Mouse (Mus musculus) limb, embryonic 11.5 days (tissue): ENCODE measurements around the gene Kif19a. TPM values are rescaled to one million over a fixed set of nuclear protein-coding genes. Genes with fewer than 3 reads are reported as not detected.

Experiments used
- ATAC-seq: fragments of 200-750 bp; cut with Nextera tagmentation; 2 replicates; pipeline ENCODE4 v1.8.0; 2017; ENCODE audit warnings: low read depth; ENCODE audit not compliant: insufficient number of reproducible peaks, low FRiP score, low TSS enrichment
- DNase-seq: peaks from one replicate; pipeline ENCODE4 v3.0.0-alpha.2; 2015; ENCODE audit warnings: low spot score
- H3K27ac ChIP-seq: fragments of 300-500 bp; sonication (generic); replicated peaks from 2 replicates; pipeline ENCODE4 v1.5.1; 2014; ENCODE audit warnings: low read depth, mild to moderate bottlenecking, low read length
- H3K27me3 ChIP-seq: fragments of 300-500 bp; sonication (generic); 2 replicates; pipeline ENCODE4 v1.6.1; 2014; ENCODE audit warnings: mild to moderate bottlenecking, low read length, mixed read lengths; ENCODE audit not compliant: control insufficient read depth, insufficient read depth
- H3K36me3 ChIP-seq: fragments of 300-500 bp; sonication (generic); 2 replicates; pipeline ENCODE4 v1.6.1; 2014; ENCODE audit warnings: mild to moderate bottlenecking, low read length, moderate library complexity, mixed read lengths; ENCODE audit not compliant: control insufficient read depth, insufficient read depth
- H3K4me1 ChIP-seq: fragments of 300-500 bp; sonication (generic); 2 replicates; pipeline ENCODE4 v1.6.1; 2014; ENCODE audit warnings: low read length, mixed read lengths; ENCODE audit not compliant: control insufficient read depth, insufficient read depth
- H3K4me2 ChIP-seq: fragments of 300-500 bp; sonication (generic); 2 replicates; pipeline ENCODE4 v1.6.1; 2014; ENCODE audit warnings: low read depth, mild to moderate bottlenecking, moderate library complexity; ENCODE audit not compliant: severe bottlenecking
- H3K4me3 ChIP-seq: fragments of 300-500 bp; sonication (generic); 2 replicates; pipeline ENCODE4 v1.5.1; 2014; ENCODE audit warnings: low read depth, low read length
- H3K9ac ChIP-seq: fragments of 300-500 bp; sonication (generic); 2 replicates; pipeline ENCODE4 v1.6.1; 2014; ENCODE audit warnings: mild to moderate bottlenecking, low read length
- H3K9me3 ChIP-seq: fragments of 300-500 bp; sonication (generic); 2 replicates; pipeline ENCODE4 v1.6.1; 2016; ENCODE audit warnings: low read length; ENCODE audit not compliant: control insufficient read depth
- WGBS: fragments of 180-500 bp; shearing (Covaris S2); extraction: QIAGEN DNeasy Blood & Tissue Kit; methylation state at CpG from one replicate; pipeline ENCODE4 v1.1.7; 2014; 5-methylcytosine and 5-hydroxymethylcytosine counted together
- polyA plus RNA-seq: library from polyadenylated mRNA; unstranded; fragments of >200 nt; fragmentation: Nextera tagmentation; extraction: Ambion mirVana; gene quantifications from 2 replicates; pipeline ENCODE4 v1.2.1, GENCODE M21; 2014

Kif19a gene
- polyA plus RNA-seq, 1 experiment from 2014 or later: 0.15 TPM

- peak; percentile 97 for ATAC-seq
- Histone ChIP-seq H3K36me3 (no peaks in the 10 kb centered on the region), H3K4me1 (peaks cover 15% of the 10 kb centered on the region), H3K9me3 (no peaks in the 10 kb centered on the region), H3K27ac (peak overlapping the region; percentile 96), H3K4me2 (peak overlapping the region; percentile 72), H3K4me3 (peak overlapping the region; percentile 27), H3K27me3 (no peaks in the 10 kb centered on the region), H3K9ac (peak overlapping the region; percentile 62)
- peak; percentile 92 for DNase-seq
- WGBS: 4% methylated on average over 24 of the region's 24 CpGs
Observed at GRCm38 (mm10) chr11:114829499-114830432, 64.6 kb downstream of the Kif19a start.

DNA sequence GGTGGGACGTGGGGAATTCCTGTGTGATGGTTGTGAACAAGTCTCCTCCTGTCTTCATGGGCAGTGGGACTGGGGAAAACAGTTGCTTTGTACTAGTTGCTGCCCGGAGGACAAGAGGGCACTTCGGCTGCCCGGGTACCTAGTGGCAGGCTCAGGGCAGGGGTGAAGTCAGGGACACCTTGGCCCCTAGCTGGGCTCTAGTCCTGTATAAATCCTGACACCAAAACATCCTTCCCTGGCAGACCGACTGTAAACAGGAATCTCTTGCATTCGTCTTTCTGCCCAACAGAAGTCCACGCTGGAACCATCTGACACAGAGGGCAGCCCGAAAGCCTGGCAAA lies 65.2 kb downstream of the Kif19a start:
- WGBS: 6% methylated on average over 8 of the region's 8 CpGs
- Histone ChIP-seq H3K4me1 (peaks cover 15% of the 10 kb centered on the region), H3K27ac (peak overlapping the region; percentile 96), H3K9me3 (no peaks in the 10 kb centered on the region), H3K4me2 (peak overlapping the region; percentile 72), H3K36me3 (no peaks in the 10 kb centered on the region), H3K9ac (peak overlapping the region; percentile 50), H3K27me3 (no peaks in the 10 kb centered on the region), H3K4me3 (peak overlapping the region; percentile 16; the same call in 1 of the 2 replicates)
- ATAC-seq: peak; percentile 58
- no peak for DNase-seq

DNA sequence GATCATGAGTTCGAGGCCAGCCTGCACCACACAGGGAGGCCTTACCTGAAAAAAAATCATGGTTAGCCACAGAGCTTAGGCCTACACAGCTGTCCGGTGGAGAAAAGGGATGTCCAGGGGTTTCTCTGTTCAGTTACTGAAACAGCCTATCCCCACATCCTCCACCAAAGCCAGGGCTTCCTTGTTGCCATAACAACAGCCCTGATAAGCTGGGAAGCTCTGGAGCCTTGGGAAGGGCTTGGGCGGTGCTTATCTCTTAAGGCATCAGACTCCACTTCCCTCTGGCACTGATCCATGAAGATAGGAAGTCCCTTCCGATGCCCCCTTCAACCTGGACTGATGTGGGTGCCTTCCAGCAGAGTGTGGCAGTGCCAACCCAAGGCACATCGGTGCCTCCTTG lies 68.0 kb downstream of the Kif19a start:
- Histone ChIP-seq H3K9me3 (no peaks in the 10 kb centered on the region; the same call in 1 of the 2 replicates), H3K27ac (no peak overlapping the region), H3K4me2 (no peak overlapping the region), H3K4me3 (no peak overlapping the region), H3K4me1 (peaks cover 15% of the 10 kb centered on the region), H3K36me3 (no peaks in the 10 kb centered on the region), H3K27me3 (no peaks in the 10 kb centered on the region), H3K9ac (no peak overlapping the region)
- WGBS: 51% methylated on average over 5 of the region's 5 CpGs
- DNase-seq (no peak), ATAC-seq (no peak)

Other genes with a start within 250 kb of the Kif19a start
- gene Rpl38, start 96.9 kb upstream of the Kif19a start, polyA plus RNA-seq: 1,033 and 1,082 TPM in 2 replicates
- gene Ttyh2, start 90.0 kb upstream of the Kif19a start, polyA plus RNA-seq: 9.5 and 10.0 TPM in 2 replicates
- gene Dnaic2, start 38.0 kb upstream of the Kif19a start, polyA plus RNA-seq: 0.20 TPM in 1 of 2 replicates, not detected in the other
- 0.09 and 0.65 TPM in 2 replicates for gene Btbd17, start 30.6 kb downstream of the Kif19a start, polyA plus RNA-seq
- gene Gpr142, start 33.5 kb downstream of the Kif19a start, polyA plus RNA-seq: 0.13 TPM in 1 of 2 replicates, not detected in the other
- 38.8 and 41.1 TPM in 2 replicates for gene Gprc5c, start 85.8 kb downstream of the Kif19a start, polyA plus RNA-seq
- 0.45 and 0.61 TPM in 2 replicates for gene Cd300a, start 124.7 kb downstream of the Kif19a start, polyA plus RNA-seq
- not detected in 2 replicates for gene Cd300lb, start 169.0 kb downstream of the Kif19a start, polyA plus RNA-seq
- not detected in 2 replicates for gene Cd300c, start 203.8 kb downstream of the Kif19a start, polyA plus RNA-seq
- 0.07 and 0.09 TPM in 2 replicates for gene Cd300ld, start 224.5 kb downstream of the Kif19a start, polyA plus RNA-seq
- gene Cd300c2, start 236.5 kb downstream of the Kif19a start, polyA plus RNA-seq: 0.47 and 0.65 TPM in 2 replicates